Mouse (Mus musculus): ENCODE measurements around the gene Ncapd2. TPM values are rescaled to one million over a fixed set of nuclear protein-coding genes. Genes with fewer than 3 reads are reported as not detected.

Ncapd2 gene
- polyA plus RNA-seq (2017; shearing (Covaris generic)), result 16.2 TPM

GRCm38 (mm10) chr6:125191332-125192015, at the start of gene Ncapd2, which contains the start of gene Mrpl51:
Gene Ncapd2, minus strand, starts transcription at chr6:125191701.
Gene Mrpl51, plus strand, starts transcription at chr6:125191801.

GRCm38 (mm10) chr6:125236782-125237181, 45.3 kb upstream of the Ncapd2 start, which contains the start of gene Cd27:
Gene Cd27, minus strand, starts transcription at chr6:125237010.

GRCm38 (mm10) chr6:125231117-125232044, 39.9 kb upstream of the Ncapd2 start, which contains the start of gene Tapbpl:
Gene Tapbpl, minus strand, starts transcription at chr6:125231860.

GRCm38 (mm10) chr6:125215148-125215954, 23.9 kb upstream of the Ncapd2 start, which contains the start of gene Vamp1:
Gene Vamp1, plus strand, starts transcription at chr6:125215551.

GRCm38 (mm10) chr6:125166051-125166751, 25.3 kb downstream of the Ncapd2 start, which contains the start of gene Gapdh:
Gene Gapdh, minus strand, starts transcription at chr6:125166467.

GRCm38 (mm10) chr6:125145001-125145400, 46.5 kb downstream of the Ncapd2 start, which contains the start of gene Iffo1:
Gene Iffo1, plus strand, starts transcription at chr6:125145241.

GRCm38 (mm10) chr6:125131302-125132156, 60.0 kb downstream of the Ncapd2 start, which contains the start of gene Nop2:
Gene Nop2, plus strand, starts transcription at chr6:125131909.

Other genes with a start within 250 kb of the Ncapd2 start
- gene Cops7a, start 226.2 kb downstream of the Ncapd2 start, polyA plus RNA-seq (2017; shearing (Covaris generic)), result 38.9 TPM
- gene Pianp, start 195.0 kb downstream of the Ncapd2 start, polyA plus RNA-seq (2017; shearing (Covaris generic)), result not detected
- gene Zfp384, start 182.6 kb downstream of the Ncapd2 start, polyA plus RNA-seq (2017; shearing (Covaris generic)), result 55.9 TPM
- 49.3 TPM for gene Ing4, start 151.9 kb downstream of the Ncapd2 start, polyA plus RNA-seq (2017; shearing (Covaris generic))
- gene Acrbp, start 142.0 kb downstream of the Ncapd2 start, polyA plus RNA-seq (2017; shearing (Covaris generic)), result 7.8 TPM
- 7.1 TPM for gene Lpar5, start 123.8 kb downstream of the Ncapd2 start, polyA plus RNA-seq (2017; shearing (Covaris generic))
- gene Chd4, start 95.7 kb downstream of the Ncapd2 start, polyA plus RNA-seq (2017; shearing (Covaris generic)), result 37.9 TPM
- 36.2 TPM for gene Nop2, start 59.8 kb downstream of the Ncapd2 start, polyA plus RNA-seq (2017; shearing (Covaris generic))
- 16.8 TPM for gene Iffo1, start 46.5 kb downstream of the Ncapd2 start, polyA plus RNA-seq (2017; shearing (Covaris generic))
- gene Gapdh, start 25.2 kb downstream of the Ncapd2 start, polyA plus RNA-seq (2017; shearing (Covaris generic)), result 339 TPM
- gene Mrpl51, start 100 bp upstream of the Ncapd2 start, polyA plus RNA-seq (2017; shearing (Covaris generic)), result 63.7 TPM
- 16.1 TPM for gene Vamp1, start 23.9 kb upstream of the Ncapd2 start, polyA plus RNA-seq (2017; shearing (Covaris generic))
- 104 TPM for gene Tapbpl, start 40.2 kb upstream of the Ncapd2 start, polyA plus RNA-seq (2017; shearing (Covaris generic))
- gene Cd27, start 45.3 kb upstream of the Ncapd2 start, polyA plus RNA-seq (2017; shearing (Covaris generic)), result 270 TPM
- 0.90 TPM for gene Tuba3a, start 94.3 kb upstream of the Ncapd2 start, polyA plus RNA-seq (2017; shearing (Covaris generic))
- not detected for gene Ltbr, start 122.2 kb upstream of the Ncapd2 start, polyA plus RNA-seq (2017; shearing (Covaris generic))
- gene Scnn1a, start 129.0 kb upstream of the Ncapd2 start, polyA plus RNA-seq (2017; shearing (Covaris generic)), result 0.18 TPM
- gene Tnfrsf1a, start 157.7 kb upstream of the Ncapd2 start, polyA plus RNA-seq (2017; shearing (Covaris generic)), result 29.2 TPM
- gene Plekhg6, start 189.1 kb upstream of the Ncapd2 start, polyA plus RNA-seq (2017; shearing (Covaris generic)), result not detected